Mouse (Mus musculus): ENCODE data around the gene Fgfr2.

DNA sequence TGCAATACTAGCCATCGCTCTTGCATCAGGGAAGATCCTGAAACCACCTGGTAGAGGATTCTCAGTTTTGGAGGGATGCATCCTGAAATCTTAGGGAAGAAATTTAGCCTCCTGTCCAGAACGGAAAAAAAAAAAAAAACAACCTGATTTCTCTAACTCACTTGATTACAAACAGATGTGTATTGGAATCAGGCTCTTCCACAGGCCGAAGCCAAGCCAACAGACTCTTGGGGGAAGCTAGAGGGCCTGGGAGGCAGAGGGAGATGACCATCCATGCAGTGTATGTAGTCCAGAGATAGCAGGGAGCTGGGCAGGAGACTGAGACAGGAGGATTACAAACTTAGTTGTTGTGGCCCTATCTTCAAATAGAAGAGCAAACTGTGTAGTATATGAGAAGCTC, 29.0 kb downstream of the Fgfr2 start:
- TF ChIP-seq CTCF (IDR thresholded peaks at IDR 0.05) (no peak), EP300 (IDR thresholded peaks at IDR 0.05) (no peak)
